Mouse (Mus musculus) left cerebral cortex, adult 11 months (tissue): ENCODE results near the gene C2cd4a.

Experiments used
- DNase-seq: peaks from one replicate; pipeline ENCODE4 v3.0.0; 2022; ENCODE audit warnings: low spot score

Gene C2cd4a

DNA sequence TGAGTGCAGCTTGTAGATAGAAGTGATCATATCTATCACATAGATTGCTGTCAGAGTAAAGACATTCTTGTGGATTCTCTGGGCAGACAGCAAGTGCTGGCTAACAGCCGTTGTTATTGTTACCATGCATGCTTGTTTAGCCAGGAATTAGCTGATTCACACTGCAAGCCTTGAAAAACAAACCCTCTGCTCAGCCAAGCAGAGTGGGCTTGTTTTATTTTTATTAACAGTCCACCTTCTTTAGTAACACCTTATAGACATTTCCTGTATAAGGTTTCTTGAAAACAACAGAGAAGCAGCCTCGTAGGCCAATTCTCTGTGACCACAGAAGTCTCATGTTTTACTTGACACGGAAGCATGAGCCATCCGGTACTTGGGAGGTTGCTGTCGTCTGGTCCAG is 2.4 kb upstream of the C2cd4a start:
- no peak for DNase-seq

DNA sequence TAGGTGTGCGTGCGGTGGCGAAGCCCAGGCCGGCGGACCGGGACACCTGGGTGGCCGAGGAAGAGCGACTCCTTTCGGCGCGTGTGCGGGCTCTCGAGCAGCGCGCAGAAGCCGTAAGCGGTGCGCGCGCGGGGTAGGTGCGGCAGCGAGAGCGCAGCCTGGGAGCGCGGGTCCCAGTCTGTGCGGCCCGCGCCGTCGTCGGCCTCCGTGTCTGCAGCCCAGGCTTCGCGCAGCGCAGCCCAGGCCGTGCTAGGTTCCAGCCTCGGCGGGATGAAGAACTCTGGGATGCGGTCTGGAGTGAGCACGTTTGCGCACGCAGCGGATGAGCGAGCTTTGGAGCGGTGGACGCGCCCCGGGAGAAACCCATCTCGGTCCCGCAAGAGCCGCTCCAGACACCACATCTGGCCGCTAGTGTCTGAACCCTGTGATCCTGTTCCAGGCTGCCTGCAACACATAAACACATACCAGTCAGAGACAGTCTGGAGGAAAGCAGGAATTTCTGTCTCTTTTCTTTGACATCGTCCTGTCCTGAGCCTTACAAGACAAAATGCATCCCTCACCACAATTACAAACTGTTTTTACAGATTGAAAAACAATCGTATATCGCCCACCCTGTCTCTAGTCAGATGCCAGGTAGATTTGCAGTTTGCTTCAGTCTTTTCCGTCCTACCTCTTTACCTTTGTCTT is 628 bp downstream of the C2cd4a start:
- DNase-seq, result no peak

DNA sequence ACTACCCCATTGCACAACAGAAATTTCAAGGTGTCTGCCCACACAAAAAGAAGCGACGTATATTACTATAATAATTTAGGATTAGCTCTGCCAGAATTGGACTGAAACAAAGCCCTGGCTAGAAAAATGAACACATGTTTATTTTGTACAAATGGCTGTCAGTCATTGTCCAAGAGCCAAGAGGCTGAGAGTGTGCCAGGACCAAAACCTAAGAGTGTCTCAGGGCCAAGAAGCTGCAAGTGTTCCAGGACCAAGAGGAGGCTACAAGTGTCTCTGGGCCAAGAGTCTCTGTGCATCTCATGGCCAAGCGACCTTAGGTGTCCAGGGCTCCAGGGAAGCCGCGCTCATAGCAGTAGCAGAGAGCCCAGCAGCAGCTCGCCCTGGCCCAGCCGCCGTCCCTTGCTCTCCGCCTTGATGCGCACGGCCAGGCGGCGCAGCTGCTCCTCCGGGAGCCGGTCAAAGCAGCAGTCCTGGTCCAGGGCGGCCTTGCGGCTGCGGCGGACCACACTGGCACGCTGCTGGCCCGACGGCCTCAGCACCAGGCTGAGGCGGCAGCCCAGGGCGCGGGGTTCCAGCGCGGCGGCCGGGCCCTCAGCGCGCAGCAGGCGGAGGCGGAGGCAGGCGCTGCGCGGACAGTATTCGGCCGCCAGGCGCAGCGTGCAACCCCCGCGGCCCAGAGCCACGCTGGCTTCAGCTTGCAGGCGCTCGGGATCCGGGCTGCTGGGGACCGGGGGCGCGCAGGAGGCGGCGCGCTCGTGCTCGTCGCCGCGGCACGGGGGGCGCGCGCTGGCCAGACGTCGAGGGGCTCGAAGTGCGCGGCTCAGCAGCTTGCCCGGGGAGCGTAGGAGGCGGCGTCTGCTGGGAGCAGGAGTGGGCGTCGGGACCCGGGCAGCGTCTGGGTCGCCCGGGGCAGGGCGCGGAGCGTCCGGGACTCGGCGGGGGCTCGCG is 1.4 kb downstream of the C2cd4a start:
- DNase-seq, result no peak

DNA sequence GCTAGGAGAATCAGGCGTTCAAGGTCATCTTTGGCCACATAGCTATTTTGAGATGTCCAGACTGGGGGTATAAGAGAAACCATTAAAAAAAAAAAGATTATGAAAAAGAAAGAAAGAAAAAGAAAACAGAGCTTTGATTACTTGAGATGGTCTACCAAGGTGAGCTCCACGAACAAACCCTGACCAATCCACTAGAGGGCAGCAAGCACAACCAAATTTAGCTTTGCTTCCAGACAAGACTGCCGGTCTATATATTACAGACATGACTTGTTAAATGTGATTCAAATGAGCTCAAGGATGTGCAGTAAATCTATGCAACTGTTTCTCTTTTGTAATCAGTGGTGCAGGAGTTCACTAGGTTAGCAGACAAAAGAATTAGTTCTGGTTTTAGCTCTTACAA is 3.9 kb downstream of the C2cd4a start:
- DNase-seq, result no peak

DNA sequence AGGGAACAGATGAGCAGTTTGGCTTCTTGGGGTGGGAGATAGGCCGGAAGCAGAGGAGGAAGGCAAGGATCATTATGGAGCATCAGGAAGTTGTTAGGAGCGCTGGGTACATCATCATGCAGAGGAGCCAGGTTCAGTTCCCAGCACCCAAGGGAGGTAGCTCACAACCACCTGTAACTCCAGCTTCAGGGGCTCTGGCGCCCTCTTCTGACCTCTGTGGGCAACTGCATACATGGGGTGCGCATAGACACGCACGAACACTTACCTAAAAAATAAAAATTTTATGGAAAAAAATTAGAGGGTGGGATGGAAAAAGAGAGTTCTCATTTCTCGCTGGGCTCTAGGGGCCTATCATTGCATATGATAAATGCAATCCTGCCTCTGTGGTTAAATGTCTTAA is 6.6 kb downstream of the C2cd4a start:
- DNase-seq, result no peak

DNA sequence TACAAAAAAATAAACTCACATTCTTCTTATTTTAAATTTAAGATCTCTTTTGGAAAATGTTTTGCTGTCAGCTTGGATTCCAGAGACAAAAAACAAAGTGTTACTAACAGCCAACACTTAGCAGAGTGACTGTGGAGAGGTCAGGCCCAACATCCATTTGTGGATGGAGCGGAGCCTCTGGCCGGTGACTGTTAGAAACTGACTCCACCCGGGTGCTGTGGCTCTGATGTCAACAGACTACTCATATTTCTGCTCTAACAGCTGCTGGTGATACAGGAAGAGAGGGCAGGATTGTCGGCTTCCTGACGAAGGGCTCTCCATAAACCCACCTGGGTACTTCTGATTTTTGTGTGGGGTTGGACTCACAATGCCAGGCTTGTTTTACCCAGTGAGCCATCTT is 9.0 kb downstream of the C2cd4a start:
- DNase-seq, result no peak

DNA sequence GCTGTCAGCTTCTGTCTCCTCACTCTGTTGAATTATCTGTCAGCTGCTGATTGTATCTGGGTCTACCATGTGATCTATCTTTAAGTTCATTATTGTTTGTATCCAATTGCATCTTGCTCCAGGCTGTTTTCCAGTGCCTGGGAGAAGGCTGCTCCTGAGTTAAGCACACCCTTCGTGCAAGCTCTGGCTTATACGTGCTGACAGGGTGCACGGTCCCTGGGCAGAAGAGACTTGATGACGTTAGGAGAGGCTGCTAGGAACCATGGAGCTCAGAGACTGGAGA is 13.5 kb downstream of the C2cd4a start:
- no peak for DNase-seq

DNA sequence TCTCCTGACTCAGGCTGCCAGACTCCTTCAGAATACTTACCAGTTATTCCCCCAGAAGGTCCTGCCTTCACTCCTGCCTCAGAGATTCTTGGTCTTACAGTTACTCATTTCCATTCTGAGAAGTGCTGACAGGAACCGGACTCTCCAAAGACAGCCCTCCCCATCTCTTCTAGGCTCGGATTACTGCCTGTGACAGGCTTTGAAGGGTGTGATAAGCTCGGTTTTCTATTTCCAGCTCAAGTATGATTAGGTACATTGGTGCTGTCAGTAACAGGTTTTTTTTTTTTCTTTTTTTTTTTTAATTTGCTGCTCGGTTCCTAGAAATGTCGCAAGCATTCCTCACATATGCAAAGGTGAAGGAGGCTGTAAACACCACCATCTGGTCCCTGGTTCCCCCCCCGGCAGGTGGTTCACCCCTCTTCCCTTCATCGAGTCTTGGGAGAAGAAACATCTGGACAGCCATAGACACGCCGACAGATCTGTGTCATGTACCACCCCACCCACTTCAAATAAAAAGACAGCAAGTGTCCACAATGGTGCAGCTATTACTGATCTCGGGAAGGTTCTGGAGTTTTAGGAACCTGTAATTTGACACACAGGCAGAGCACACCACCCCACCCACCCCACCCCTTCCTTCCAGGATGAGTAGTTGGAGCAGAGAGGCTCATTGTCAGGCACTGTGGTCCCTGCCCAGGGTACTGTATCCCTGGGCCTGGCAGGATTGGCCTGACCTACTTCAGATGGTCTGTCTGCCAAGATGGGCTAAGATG is 14.0 kb downstream of the C2cd4a start:
- no peak for DNase-seq

DNA sequence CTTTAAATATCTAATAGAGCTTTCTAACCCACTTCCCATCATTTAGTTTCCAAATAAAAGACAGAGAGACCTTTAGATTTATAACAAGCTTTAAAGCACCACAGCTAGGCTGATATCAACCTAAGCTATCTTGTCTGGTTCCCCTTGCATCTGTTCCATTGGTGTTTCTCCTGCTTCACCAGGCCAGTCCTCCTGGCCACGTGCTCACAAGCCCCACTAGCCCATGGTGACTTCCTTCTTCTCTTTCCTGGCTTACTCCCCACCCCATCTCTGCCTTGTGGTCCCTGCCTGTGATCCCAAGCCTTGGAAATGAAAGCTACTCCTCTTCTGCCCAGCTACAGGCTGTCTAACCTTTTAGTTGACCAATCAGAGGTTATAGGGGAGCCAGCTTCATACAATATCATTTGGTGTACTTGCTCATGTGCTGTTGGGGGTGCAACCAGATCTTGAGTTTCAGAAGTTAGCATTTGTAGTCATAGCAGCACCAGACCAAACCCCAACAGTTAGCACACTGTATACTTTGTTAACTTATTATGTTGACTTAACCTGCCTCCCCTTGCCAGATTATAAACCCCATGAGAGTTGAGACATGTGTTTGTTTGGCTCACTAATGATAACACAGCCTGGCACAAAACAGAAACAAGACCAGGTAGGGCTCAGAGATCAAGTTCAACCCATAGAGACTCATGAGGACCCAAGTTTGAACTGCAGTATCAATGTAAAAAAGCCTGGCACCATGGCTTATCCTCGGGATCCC is 15.8 kb downstream of the C2cd4a start:
- DNase-seq, result no peak

DNA sequence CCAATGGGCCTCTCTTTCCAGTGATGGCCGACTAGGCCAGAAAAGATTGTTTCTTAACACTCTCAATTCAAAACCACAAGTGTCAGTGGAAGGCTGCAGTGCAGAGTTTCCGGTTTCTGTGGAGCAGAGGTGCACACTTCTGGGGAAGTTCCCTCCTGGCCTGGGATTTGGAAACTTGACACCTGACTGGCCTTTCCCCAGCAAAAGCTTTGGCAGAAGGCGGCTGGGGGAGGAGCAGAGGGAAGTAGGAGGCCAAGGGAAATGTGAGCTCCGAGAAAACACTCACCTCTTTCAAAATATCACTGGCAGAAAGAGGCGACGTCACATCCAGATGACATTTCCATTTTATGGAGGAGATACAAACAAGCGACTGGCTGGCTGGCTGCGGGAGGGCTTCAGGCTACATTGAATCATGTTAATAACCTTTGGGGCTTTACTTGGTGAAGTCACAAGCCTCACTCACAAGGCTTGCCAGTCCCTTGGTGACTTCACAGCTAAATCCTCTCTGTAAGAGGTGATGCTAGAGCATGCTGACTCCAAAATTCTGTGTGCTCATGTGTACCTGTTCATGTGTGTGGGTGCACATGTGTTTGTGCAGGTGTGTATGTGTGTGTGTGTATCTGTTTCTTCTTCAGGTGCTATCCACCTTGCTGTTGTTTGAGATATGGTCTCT is 18.3 kb downstream of the C2cd4a start:
- DNase-seq, result no peak

DNA sequence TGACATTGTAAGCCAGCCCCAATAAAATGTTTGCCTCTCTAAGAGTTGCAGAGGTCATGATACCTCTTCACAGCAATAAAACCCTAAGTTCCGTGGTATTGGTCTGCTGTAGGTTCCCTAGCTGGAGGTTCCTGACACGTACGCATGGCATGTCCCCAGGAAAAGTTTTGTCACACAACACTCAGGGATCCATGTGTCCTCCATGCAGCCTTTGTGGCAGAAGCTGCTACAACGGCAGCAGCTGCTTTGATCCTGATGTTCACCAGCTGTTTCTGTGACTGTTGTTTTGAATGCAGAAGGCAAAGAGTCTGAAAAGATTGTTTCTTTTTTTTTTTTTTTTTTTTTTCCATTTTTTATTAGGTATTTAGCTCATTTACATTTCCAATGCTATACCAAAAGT is 19.0 kb downstream of the C2cd4a start:
- DNase-seq, result no peak

DNA sequence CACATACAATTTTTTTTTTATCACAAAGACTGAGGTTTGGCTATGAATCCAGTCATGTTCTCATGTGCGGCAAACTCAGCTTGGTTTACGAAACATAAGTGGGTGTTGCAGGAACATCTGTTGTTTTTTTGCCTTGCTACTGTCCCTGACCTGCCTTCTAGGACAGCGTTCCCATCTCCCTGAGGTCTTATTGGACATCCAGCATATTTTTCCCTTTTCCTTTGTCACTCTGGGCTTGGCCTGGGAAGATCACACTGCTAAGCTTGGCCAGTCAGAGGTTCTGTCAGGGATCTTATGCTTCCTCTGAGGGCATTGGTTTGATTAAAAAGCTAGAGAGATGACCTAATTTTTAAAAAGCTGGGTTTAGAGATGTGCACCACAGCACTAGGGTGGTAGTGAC is 21.0 kb downstream of the C2cd4a start:
- DNase-seq, result no peak

DNA sequence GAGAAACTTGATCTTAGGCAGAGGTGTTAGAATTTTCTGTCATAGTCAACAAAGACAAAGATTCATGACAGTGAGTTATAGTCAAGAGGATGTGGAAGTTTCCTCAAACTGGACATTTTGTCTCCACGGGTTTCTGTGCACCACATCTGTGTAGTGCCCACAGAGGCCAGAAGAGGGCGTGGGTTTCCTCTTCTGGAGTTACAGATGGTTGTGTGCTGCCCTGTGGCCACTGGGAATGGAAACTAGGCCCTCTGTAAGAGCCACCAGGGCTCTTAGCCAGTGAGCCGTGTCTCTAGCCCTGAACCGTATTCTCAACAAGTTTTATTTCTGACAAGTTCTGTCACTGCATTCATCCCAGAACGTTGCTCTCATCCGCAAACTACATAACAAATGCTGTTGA is 21.6 kb downstream of the C2cd4a start:
- no peak for DNase-seq

DNA sequence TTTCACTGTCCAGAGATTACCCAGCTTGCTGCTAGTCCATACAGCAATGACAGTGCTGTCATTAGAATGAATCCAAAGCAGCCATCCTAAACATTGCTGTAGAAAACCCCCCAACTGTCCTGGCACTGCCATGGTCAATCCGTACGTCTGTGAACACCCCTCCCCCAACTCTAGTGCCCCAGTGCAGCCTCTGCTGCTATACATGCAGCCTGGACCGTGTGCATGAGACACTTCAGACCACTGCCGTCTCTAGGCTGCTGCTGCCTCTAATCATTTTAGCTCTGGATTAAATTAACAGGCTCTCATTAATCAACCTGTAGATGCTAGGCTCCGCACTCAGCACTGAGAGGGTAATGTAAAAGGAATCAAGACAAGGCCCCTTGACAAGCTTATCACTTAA is 25.1 kb downstream of the C2cd4a start:
- DNase-seq, result no peak

DNA sequence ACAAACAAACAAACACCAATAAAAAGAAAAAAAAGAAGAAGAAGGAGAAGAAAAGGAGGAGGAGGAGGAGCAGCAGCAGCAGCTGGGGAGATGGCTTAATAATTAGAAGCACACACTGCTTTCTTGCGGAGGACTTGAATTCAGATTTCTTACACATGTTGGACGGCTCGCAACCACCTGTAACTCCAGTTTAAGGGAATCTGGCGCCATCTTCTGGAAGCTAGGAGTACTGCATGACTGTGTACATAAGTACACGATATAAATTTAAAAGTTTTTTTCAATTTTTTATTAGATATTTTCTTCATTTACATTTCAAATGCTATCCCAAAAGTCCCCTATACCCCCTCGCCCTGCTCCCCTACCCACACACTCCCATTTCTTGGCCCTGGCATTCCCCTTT is 29.9 kb downstream of the C2cd4a start:
- DNase-seq, result peak; percentile 36

DNA sequence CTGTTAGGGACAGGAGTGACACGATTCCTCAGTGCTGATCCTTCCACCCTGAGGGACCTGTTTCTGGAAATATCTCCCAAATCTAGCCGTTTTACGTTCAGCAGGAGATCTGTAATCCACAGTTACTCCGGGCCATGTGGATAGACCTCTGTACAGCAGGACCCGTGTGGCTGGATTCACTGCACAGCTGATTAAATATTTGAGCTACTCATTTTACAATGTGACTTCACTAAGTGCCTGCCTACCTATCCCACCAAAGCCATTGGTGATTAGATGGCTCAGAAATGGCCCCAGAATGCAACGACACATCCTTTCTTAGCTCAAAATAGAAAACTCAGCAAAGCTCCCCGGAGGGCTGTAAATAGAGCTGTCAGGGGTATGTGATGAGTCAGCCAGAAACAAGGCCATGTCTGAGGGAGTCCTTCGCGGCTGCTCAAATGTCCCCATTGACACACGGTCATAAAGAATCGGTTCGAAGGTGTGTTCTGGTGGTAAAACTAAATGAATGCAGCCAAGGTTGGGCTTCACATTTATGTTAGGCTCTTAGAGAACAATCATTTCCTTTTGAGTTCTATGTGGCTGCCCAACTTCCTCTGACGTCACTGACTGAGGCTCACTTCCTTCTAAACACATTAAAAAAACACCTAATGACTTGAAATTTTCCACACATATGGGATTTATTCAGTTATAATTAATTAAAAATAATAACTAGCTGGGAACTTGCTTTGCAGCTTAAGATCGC is 32.9 kb downstream of the C2cd4a start:
- DNase-seq, result peak; percentile 4

DNA sequence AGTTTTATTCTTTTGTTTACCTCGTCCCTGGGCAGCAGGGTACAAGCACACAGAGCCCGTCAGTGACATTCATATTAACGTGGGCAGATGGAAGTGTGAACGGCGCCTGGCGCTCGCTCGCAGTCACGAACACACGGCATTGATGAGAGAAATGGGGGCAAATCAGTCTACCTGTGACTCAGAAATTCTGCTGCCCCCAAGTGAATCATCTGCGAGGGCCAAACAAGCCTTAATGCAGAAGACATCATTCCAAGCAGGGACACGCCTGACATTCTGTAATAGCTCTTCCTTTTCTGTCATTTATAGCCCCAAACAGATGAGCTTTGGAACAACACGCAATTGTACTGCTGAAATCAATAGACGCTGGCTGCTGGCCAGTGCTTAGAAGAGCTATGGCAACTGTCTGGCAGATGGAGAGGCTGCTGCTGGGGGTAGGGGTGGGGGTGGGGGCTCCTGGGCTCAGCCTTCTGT is 36.9 kb downstream of the C2cd4a start:
- DNase-seq, result peak; percentile 12

DNA sequence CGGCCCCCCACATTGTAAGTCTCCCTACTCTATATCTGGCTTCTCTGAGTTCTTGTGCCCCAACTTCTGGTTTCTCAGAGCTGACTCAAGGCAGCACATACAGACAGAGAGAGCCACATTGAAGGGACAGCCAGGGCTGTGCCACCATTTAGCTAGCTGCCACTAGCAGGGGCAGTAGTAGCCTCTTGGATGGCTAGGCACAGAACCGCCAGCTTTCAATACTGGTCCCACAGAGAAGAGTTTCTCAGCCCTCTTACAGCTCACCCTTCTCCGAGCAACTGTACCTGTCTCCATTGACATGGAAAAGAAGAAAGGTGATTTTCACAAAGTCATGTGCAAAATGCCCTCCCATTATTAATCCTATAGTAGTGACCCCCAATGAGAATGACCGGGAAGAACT is 37.5 kb downstream of the C2cd4a start:
- DNase-seq, result no peak

DNA sequence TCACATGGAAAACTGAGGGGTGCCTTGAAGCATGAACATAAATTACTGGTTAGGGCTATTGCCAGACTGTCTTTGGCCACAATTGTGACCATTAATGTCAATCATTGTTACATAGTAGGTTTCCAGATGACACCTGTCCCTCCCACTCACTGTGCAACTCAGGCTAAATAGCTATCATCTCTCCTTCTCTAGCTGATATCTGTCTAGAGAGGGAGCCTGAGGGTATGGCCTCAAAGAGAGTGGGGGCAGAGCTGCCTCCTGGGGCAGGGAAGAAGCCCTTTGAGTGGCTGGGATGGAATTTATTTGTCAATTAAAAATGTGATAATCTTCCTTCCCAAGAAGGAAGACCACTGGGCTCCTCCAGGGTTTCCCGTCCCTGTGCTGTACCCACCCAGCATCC is 37.9 kb downstream of the C2cd4a start:
- DNase-seq, result no peak

DNA sequence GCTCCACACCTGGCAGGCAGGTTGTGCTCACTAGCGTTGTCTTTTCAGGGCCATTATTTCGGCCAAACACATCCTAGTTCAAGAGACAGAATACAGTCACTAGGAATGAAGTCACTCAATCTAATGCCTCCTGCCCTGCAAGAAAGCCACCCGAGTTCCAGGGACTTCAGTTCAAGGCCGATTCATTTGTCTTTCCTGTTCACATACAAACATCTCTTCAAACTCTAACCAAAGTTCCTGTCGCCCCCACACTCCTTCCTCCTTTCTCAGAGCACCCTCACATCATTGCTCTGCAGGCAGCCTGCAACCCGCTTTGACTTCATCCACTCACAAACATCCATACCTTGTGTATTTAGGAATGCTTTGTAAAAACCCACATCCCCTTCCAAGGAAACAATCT is 38.6 kb downstream of the C2cd4a start:
- no peak for DNase-seq

DNA sequence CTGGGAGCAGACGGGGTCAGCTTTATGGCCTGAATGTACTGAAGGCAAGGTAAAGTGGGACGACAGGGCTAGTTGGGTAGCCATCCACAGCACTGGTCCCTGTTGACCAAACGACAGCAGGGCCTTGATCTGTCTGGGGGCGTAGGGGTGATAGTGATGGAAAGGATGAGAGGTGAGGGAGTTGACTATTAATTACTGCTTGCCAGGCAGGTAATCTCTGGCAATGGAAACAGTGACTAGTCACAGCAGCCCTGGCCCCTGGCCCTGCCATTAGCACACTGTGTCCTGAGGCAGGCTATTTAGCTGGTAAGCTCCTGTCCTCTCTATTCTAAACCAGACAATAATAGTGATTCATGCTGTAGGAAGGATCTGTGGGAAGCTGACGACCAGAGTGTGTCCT is 39.7 kb downstream of the C2cd4a start:
- no peak for DNase-seq
